Mouse (Mus musculus): ENCODE measurements at regions not wholly inside any gene's neighbourhood (a gene's known extent, or its start where the extent isn't known, plus 50 kb on each side); places are given as distances from the start of the nearest gene placed in this dataset.

GRCm38 (mm10) chr2:128393921-128394320, 197.1 kb upstream of the Spdye4c start:
- CTCF ChIA-PET: interaction anchor here (1.0 kb wide), 1 partner anchor 9 kb away, joined by 4 read pairs; no protein-coding TSS in a partner anchor

- CTCF ChIA-PET: interaction anchor here (0.7 to 1.1 kb wide), 3 partner anchors 106 to 479 kb away, joined by 3 to 4 read pairs (median 3); no protein-coding TSS in a partner anchor
These were observed 195.6 kb upstream of the Spdye4c start for GRCm38 (mm10) chr2:128395308-128396007.

- CTCF ChIA-PET: interaction anchor here (0.6 to 1.1 kb wide), 4 partner anchors 69 to 480 kb away, joined by 3 to 4 read pairs (median 3); no protein-coding TSS in a partner anchor
These were observed 195.0 kb upstream of the Spdye4c start for GRCm38 (mm10) chr2:128396008-128396346.

- CTCF ChIA-PET: no interaction called here
These were observed 189.7 kb upstream of the Spdye4c start for GRCm38 (mm10) chr2:128401359-128401758.

- CTCF ChIA-PET: interaction anchor here (0.6 to 2.2 kb wide), 4 partner anchors 9 to 971 kb away, joined by 3 to 6 read pairs (median 5); no protein-coding TSS in a partner anchor
These were observed 187.7 kb upstream of the Spdye4c start for GRCm38 (mm10) chr2:128403143-128403935.

- CTCF ChIA-PET: interaction anchor here (0.8 kb wide), 1 partner anchor 282 kb away, joined by 3 read pairs; no protein-coding TSS in a partner anchor
These were observed 186.6 kb upstream of the Spdye4c start for GRCm38 (mm10) chr2:128404405-128404804.

- CTCF ChIA-PET: interaction anchor here (0.6 kb wide), 1 partner anchor 8 kb away, joined by 15 read pairs; no protein-coding TSS in a partner anchor
These were observed 183.9 kb upstream of the Spdye4c start for GRCm38 (mm10) chr2:128407076-128407475.

GRCm38 (mm10) chr2:128408718-128409117, 182.3 kb upstream of the Spdye4c start:
- CTCF ChIA-PET: no interaction called here

GRCm38 (mm10) chr2:128412352-128412751, 178.7 kb upstream of the Spdye4c start:
- CTCF ChIA-PET: interaction anchor here (0.6 to 2.0 kb wide), 3 partner anchors 9 to 402 kb away, joined by 4 to 25 read pairs (median 6); no protein-coding TSS in a partner anchor

GRCm38 (mm10) chr2:128412974-128413373, 178.0 kb upstream of the Spdye4c start:
- CTCF ChIA-PET: interaction anchor here (2.0 kb wide), 1 partner anchor 10 kb away, joined by 6 read pairs; no protein-coding TSS in a partner anchor

GRCm38 (mm10) chr2:128414588-128415240, 176.3 kb upstream of the Spdye4c start:
- CTCF ChIA-PET: interaction anchor here (0.6 kb wide), 1 partner anchor 8 kb away, joined by 15 read pairs; no protein-coding TSS in a partner anchor

GRCm38 (mm10) chr2:128416416-128416815, 174.6 kb upstream of the Spdye4c start:
- CTCF ChIA-PET: no interaction called here

- CTCF ChIA-PET: no interaction called here
These were observed 172.0 kb upstream of the Spdye4c start for GRCm38 (mm10) chr2:128418960-128419359.

- CTCF ChIA-PET: no interaction called here
These were observed 170.6 kb upstream of the Spdye4c start for GRCm38 (mm10) chr2:128420406-128420805.

- CTCF ChIA-PET: no interaction called here
These were observed 168.3 kb upstream of the Spdye4c start for GRCm38 (mm10) chr2:128422677-128423076.

- CTCF ChIA-PET: no interaction called here
These were observed 166.8 kb upstream of the Spdye4c start for GRCm38 (mm10) chr2:128424236-128424635.

- CTCF ChIA-PET: interaction anchor here (0.5 kb wide), 1 partner anchor 1148 kb away, joined by 7 read pairs; no protein-coding TSS in a partner anchor
These were observed 163.7 kb upstream of the Spdye4c start for GRCm38 (mm10) chr2:128427181-128427880.

- CTCF ChIA-PET: interaction anchor here (0.5 kb wide), 1 partner anchor 1147 kb away, joined by 7 read pairs; no protein-coding TSS in a partner anchor
These were observed 162.9 kb upstream of the Spdye4c start for GRCm38 (mm10) chr2:128428154-128428553.

GRCm38 (mm10) chr2:128428651-128429633, 162.1 kb upstream of the Spdye4c start:
- CTCF ChIA-PET: no interaction called here

GRCm38 (mm10) chr2:128429786-128430185, 161.2 kb upstream of the Spdye4c start:
- CTCF ChIA-PET: no interaction called here

Measured in spleen, embryonic (tissue).